Mouse (Mus musculus): ENCODE measurements around the gene Zfp580. TPM values are rescaled to one million over a fixed set of nuclear protein-coding genes. Genes with fewer than 3 reads are reported as not detected.

The Zfp580 gene
- polyA plus RNA-seq, 1 experiment from 2014 or later = 21.6 TPM

DNA sequence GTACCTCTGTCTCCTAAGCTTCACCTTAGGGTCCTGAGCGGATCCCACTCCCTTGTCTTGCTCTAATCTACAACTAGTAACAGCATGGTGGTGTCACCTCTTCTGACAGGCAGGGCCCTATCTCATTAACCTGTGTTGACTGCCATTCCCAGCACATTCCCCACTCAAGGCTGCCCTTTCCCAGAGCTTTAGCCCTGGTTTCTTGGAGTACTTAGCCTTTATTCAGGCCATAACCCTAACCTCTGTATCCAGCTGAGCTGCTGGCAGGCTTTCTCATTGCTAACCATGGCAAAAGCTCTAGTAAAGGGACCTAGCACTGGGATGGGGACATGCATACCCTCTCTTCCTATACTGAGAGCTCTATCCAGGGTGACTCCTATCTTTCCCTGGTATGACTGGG is 7.3 kb downstream of the Zfp580 start:
- ATAC-seq (ENCODE audit: low FRiP score, low TSS enrichment) (no peak), DNase-seq (ENCODE audit: low spot score) (no peak)

DNA sequence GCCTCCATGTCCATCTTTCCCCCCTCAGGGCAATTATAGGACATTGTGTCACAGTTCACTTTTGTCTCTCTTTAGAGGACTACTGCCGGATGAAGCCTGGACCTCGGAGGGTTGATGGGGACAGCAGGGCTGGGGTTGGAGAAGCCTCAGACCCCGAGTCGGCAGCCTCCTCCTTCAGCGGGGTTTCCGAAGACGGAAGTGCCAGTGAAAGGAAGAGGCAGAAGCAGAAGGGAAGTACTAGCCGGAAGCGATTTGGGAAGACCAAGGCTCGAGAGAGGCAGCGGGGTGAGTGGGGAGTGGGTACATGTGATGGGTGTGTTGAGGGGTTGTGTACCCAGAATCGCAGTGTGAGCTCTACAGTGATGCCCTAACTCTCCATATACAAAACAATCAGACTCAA is 8.1 kb downstream of the Zfp580 start:
- ATAC-seq (ENCODE audit: low FRiP score, low TSS enrichment) = no peak
- Histone ChIP-seq H3K4me2 (replicated peaks; ENCODE audit: low read depth) (no peak overlapping the region), H3K9ac (ENCODE audit: low read length) (no peak overlapping the region), H3K9me3 (ENCODE audit: control insufficient read depth, low read length) (no peaks in the 10 kb centered on the region), H3K4me1 (replicated peaks; ENCODE audit: control insufficient read depth, insufficient read depth) (0 out of 2 replicates have a peak, but pooled peaks cover 4% of the 10 kb centered on the region), H3K27me3 (ENCODE audit: control insufficient read depth, insufficient read depth, low read length) (peaks cover 7% of the 10 kb centered on the region; the same call in 1 of the 2 replicates), H3K27ac (replicated peaks) (no peak overlapping the region), H3K4me3 (ENCODE audit: low read depth, low read length) (no peak overlapping the region), H3K36me3 (ENCODE audit: control insufficient read depth, insufficient read depth, low read length) (no peaks in the 10 kb centered on the region)
- 94% methylated on average over 12 of the region's 12 CpGs for WGBS
- DNase-seq (ENCODE audit: low spot score) = no peak
- no peak for TF ChIP-seq EP300 (optimal IDR thresholded peaks at IDR 0.05)

More for the DNA sequence above, 7.3 kb downstream of the Zfp580 start:
- Histone ChIP-seq H3K4me2 (replicated peaks; ENCODE audit: low read depth) (no peak overlapping the region), H3K9me3 (ENCODE audit: control insufficient read depth, low read length) (no peaks in the 10 kb centered on the region), H3K4me3 (ENCODE audit: low read depth, low read length) (no peak overlapping the region), H3K27me3 (ENCODE audit: control insufficient read depth, insufficient read depth, low read length) (peaks cover 7% of the 10 kb centered on the region; the same call in 1 of the 2 replicates), H3K36me3 (ENCODE audit: control insufficient read depth, insufficient read depth, low read length) (no peaks in the 10 kb centered on the region), H3K4me1 (replicated peaks; ENCODE audit: control insufficient read depth, insufficient read depth) (0 out of 2 replicates have a peak, but pooled peaks cover 4% of the 10 kb centered on the region), H3K9ac (ENCODE audit: low read length) (no peak overlapping the region), H3K27ac (replicated peaks) (no peak overlapping the region)
- TF ChIP-seq CTCF (IDR thresholded peaks at IDR 0.05; ENCODE audit: low read depth) (no peak), EP300 (optimal IDR thresholded peaks at IDR 0.05) (no peak)
- WGBS = 100% methylated on average over 1 of the region's 1 CpGs

DNA sequence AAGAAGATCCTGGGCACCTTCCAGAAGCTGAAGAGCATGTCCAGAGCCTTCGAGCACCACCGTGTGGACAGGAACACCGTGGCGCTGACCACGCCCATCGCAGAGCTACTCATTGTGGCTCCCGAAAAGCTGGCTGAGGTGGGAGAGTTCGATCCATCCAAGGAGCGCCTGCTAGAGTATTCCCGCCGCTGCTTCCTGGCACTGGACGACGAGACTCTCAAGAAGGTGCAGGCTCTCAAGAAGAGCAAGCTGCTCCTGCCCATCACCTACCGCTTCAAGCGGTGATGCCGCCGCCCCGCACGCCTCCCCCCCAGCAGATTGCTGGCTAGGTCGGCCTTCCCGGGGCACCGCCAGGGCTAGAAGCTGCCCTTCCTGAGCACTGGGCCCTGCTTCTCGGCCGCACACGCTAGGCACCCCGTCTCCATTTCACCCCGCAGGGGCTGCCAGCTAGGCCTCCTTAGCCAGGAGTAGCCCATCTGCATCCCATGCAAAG is 8.9 kb downstream of the Zfp580 start:
- H3K4me2 ChIP-seq (replicated peaks; ENCODE audit: low read depth) = peak overlapping the region; percentile 90
- ATAC-seq (ENCODE audit: low FRiP score, low TSS enrichment) = no peak
- H3K4me3 ChIP-seq (ENCODE audit: low read depth, low read length) = peak overlapping the region; percentile 67
- peak overlapping the region; percentile 96 for H3K9ac ChIP-seq (ENCODE audit: low read length)
- TF ChIP-seq EP300 (optimal IDR thresholded peaks at IDR 0.05) (no peak), CTCF (IDR thresholded peaks at IDR 0.05; ENCODE audit: low read depth) (peak; percentile 87)
- DNase-seq (ENCODE audit: low spot score) = peak; percentile 84
- H3K36me3 ChIP-seq (ENCODE audit: control insufficient read depth, insufficient read depth, low read length) = no peaks in the 10 kb centered on the region
- whole genome bisulfite sequencing = 4% methylated on average over 25 of the region's 27 CpGs
- H3K9me3 ChIP-seq (ENCODE audit: control insufficient read depth, low read length) = no peaks in the 10 kb centered on the region
- H3K27me3 ChIP-seq (ENCODE audit: control insufficient read depth, insufficient read depth, low read length) = peaks cover 5% of the 10 kb centered on the region; the same call in 1 of the 2 replicates
- 0 out of 2 replicates have a peak, but pooled peaks cover 4% of the 10 kb centered on the region for H3K4me1 ChIP-seq (replicated peaks; ENCODE audit: control insufficient read depth, insufficient read depth)
- peak overlapping the region; percentile 99 for H3K27ac ChIP-seq (replicated peaks)

DNA sequence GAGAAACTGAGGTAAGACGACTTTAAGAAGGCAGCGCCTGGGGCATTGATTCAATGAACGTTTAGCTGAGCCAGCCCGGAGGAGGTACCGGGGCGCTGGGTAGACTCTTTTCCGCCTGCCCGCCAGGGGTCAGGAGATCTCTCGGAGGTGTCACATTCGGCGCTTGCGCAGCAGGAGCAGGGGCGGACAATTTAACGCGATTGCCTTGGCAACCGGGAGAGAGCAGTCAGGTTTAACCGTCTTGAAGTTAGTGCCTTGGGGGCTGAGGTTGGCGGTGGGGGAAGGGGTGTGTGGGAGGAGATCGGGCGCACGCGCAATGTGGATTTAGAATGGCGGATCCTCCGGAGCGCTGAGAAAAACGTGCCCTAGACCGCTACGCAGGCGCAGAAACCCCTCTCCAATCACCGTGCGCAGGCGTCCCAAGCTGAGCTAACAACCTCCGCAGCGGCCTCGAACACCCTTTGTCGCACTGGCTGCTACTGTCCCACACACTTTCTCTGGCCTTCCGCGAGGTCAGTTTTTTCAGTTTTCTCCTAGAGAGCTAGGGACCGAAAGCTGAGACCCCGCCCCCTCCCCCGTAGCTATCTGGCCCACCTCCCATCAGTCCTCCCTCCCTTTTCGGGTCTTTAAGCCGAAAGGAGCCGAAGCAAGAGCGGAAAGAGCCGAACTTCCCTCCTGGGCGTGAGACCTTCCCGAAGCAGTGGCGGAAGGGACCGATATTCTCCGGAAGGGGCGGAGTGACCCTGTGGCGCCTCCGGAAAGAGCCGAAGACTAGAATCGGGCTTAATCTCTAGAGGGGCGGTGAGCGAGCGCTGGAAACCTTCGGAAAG is 9.8 kb downstream of the Zfp580 start:
- H3K9me3 ChIP-seq (ENCODE audit: control insufficient read depth, low read length) = no peaks in the 10 kb centered on the region
- peak overlapping the region; percentile 90 for H3K4me2 ChIP-seq (replicated peaks; ENCODE audit: low read depth)
- H3K27me3 ChIP-seq (ENCODE audit: control insufficient read depth, insufficient read depth, low read length) = no peaks in the 10 kb centered on the region
- ATAC-seq (ENCODE audit: low FRiP score, low TSS enrichment) = peak; percentile 93
- no peaks in the 10 kb centered on the region; the same call in 1 of the 2 replicates for H3K36me3 ChIP-seq (ENCODE audit: control insufficient read depth, insufficient read depth, low read length)
- H3K27ac ChIP-seq (replicated peaks) = peak overlapping the region; percentile 99
- TF ChIP-seq EP300 (optimal IDR thresholded peaks at IDR 0.05) (no peak), CTCF (IDR thresholded peaks at IDR 0.05; ENCODE audit: low read depth) (peak; percentile 79)
- WGBS = under 1% methylated on average over 60 of the region's 60 CpGs
- H3K9ac ChIP-seq (ENCODE audit: low read length) = peak overlapping the region; percentile 96
- H3K4me1 ChIP-seq (replicated peaks; ENCODE audit: control insufficient read depth, insufficient read depth) = 0 out of 2 replicates have a peak, but pooled peaks cover 4% of the 10 kb centered on the region
- DNase-seq (ENCODE audit: low spot score) = peak; percentile 95
- peak overlapping the region; percentile 67 for H3K4me3 ChIP-seq (ENCODE audit: low read depth, low read length)

DNA sequence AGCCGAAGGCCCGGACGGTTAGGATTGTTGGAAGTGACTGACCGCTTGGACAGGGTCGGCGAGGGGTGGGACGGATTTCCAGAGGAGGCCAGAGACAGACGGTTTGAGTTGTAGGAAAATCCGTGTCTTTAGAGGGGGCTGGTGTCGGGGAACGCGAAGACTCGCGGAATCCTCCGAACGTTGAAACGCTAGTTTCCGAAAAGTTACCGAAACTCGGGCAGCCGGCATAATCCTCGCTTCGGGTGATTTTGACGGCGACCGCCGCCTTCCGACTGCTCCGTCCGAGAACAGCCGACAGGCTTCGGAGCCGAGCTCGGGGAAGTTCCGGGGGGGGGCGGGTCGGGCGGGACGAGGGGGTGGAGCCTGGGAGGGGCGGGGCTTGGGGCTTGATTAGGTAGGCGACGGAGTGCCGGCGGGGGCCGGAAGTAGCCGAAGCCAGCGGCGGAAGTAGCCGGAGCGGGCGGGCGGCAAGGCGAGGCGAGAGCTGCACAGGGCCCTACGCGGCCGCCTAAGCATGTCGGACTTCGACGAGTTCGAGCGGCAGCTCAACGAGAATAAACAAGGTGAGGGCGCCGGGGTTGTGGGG is 10.5 kb downstream of the Zfp580 start, which contains the start of gene U2af2:
Gene U2af2 (plus strand): TSS at position 370 of the 586 bp plus-strand sequence.
- H3K4me3 ChIP-seq (ENCODE audit: low read depth, low read length) = peak within 1 kb of the TSS; percentile 67
- H3K27me3 ChIP-seq (ENCODE audit: control insufficient read depth, insufficient read depth, low read length) = no peaks in the 10 kb centered on the region
- peak within 1 kb of the TSS; percentile 90 for H3K4me2 ChIP-seq (replicated peaks; ENCODE audit: low read depth)
- under 1% methylated on average over 63 of the region's 65 CpGs for whole genome bisulfite sequencing
- peak within 1 kb of the TSS; percentile 99 for H3K27ac ChIP-seq (replicated peaks)
- peak within 1 kb of the TSS; percentile 96 for H3K9ac ChIP-seq (ENCODE audit: low read length)
- H3K4me1 ChIP-seq (replicated peaks; ENCODE audit: control insufficient read depth, insufficient read depth) = 0 out of 2 replicates have a peak, but pooled peaks cover 4% of the 10 kb centered on the region
- no peak for TF ChIP-seq EP300 (optimal IDR thresholded peaks at IDR 0.05)
- no peak for TF ChIP-seq CTCF (IDR thresholded peaks at IDR 0.05; ENCODE audit: low read depth)
- no peaks in the 10 kb centered on the region for H3K9me3 ChIP-seq (ENCODE audit: control insufficient read depth, low read length)
- no peaks in the 10 kb centered on the region; the same call in 1 of the 2 replicates for H3K36me3 ChIP-seq (ENCODE audit: control insufficient read depth, insufficient read depth, low read length)
- peak; percentile 88 for ATAC-seq (ENCODE audit: low FRiP score, low TSS enrichment)
- peak; percentile 98 for DNase-seq (ENCODE audit: low spot score)
